Mouse (Mus musculus) liver, adult 2 months (tissue): Measurements from ENCODE around the gene Dpep1.

Experiments used
- CTCF ChIP-seq: fragments of 200-500 bp; IDR thresholded peaks from 2 replicates; pipeline ENCODE4 v1.5.1; 2011; ENCODE audit warnings: low read depth, low read length, control low read depth
- POLR2A ChIP-seq: fragments of 200-500 bp; IDR thresholded peaks from 2 replicates; pipeline ENCODE4 v1.6.1; 2011; ENCODE audit warnings: low read length, control low read depth; ENCODE audit not compliant: insufficient read depth; ENCODE audit errors: extremely low read depth

DNA sequence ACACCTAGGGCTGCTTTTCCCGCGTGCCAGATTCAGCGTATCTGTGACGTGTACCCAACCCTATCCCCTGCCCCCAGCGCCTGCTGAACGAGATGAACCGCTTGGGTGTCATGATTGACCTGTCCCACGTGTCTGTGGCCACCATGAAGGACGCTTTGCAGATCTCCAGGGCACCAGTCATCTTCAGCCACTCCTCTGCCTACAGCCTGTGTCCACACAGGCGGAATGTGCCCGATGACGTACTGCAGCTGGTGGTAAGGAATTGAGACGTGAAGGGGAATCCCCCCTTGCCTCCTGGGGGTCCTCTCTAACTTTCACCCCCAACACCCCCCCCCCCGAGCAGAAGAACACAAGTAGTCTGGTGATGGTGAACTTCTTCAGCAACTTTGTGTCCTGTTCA, 13.8 kb downstream of the Dpep1 start:
- TF ChIP-seq POLR2A (no peak), CTCF (no peak)
